Mouse (Mus musculus) MEL (cell line): ENCODE data around the gene Rom1. TPM values are rescaled to one million over a fixed set of nuclear protein-coding genes. Genes with fewer than 3 reads are reported as not detected.
A peak's percentile ranks its signal among the peaks of the same experiment; 100 is the strongest.

Experiments
- DNase-seq: peaks from one replicate; pipeline ENCODE4 v3.0.0; 2011; ENCODE audit warnings: low read depth, low spot score
- H3K27ac ChIP-seq: 2 replicates; pipeline ENCODE4 v1.5.1; 2012; ENCODE audit warnings: low read depth, mild to moderate bottlenecking, control low read depth, low read length, moderate library complexity; ENCODE audit not compliant: control insufficient read depth
- H3K27me3 ChIP-seq, 2 experiments: fragments of 150-350 bp in 1 of 2; sonication (generic) in 1 of 2; 2 replicates each; pipeline ENCODE4 v1.6.1; 2012; ENCODE audit warnings: low read length in 2 of 2, mild to moderate bottlenecking in 2 of 2, improper control_type of control experiment in 1 of 2, moderate library complexity in 1 of 2; ENCODE audit not compliant: insufficient read depth in 2 of 2, control insufficient read depth in 1 of 2
- H3K36me3 ChIP-seq, 2 experiments: 2 replicates each; pipeline ENCODE4 v1.6.1; 2012 to 2014; ENCODE audit warnings: low read length in 2 of 2, improper control_type of control experiment in 1 of 2, inconsistent platforms in 1 of 2, mild to moderate bottlenecking in 1 of 2; ENCODE audit not compliant: insufficient read depth in 2 of 2, control insufficient read depth in 1 of 2
- H3K4me1 ChIP-seq, 2 experiments: fragments of 150-350 bp in 1 of 2; sonication (generic) in 1 of 2; 2 replicates each; pipeline ENCODE4 v1.6.1; 2012; ENCODE audit warnings: low read length in 2 of 2, improper control_type of control experiment in 1 of 2, mild to moderate bottlenecking in 1 of 2; ENCODE audit not compliant: insufficient read depth in 2 of 2, control insufficient read depth in 1 of 2
- H3K4me3 ChIP-seq, 2 experiments: fragments of 150-350 bp in 1 of 2; sonication (generic) in 1 of 2; 2 replicates each; pipeline ENCODE4 v1.5.1; 2012; ENCODE audit warnings: low read depth in 2 of 2, low read length in 2 of 2, mild to moderate bottlenecking in 2 of 2, moderate library complexity in 2 of 2, control low read depth in 1 of 2, improper control_type of control experiment in 1 of 2; ENCODE audit not compliant: control insufficient read depth in 1 of 2, insufficient read depth in 1 of 2
- H3K79me2 ChIP-seq: 2 replicates; pipeline ENCODE4 v1.6.1; 2012; ENCODE audit warnings: mild to moderate bottlenecking, low read length, moderate library complexity; ENCODE audit not compliant: control insufficient read depth, poor library complexity, insufficient read depth
- H3K9ac ChIP-seq: 2 replicates; pipeline ENCODE4 v1.6.1; 2012; ENCODE audit warnings: low read depth, mild to moderate bottlenecking, control low read depth, low read length, moderate library complexity; ENCODE audit not compliant: control insufficient read depth, poor library complexity, severe bottlenecking
- H3K9me3 ChIP-seq: fragments of 150-350 bp; sonication (generic); replicated peaks from 2 replicates; pipeline ENCODE4 v1.6.1; 2012; ENCODE audit warnings: mild to moderate bottlenecking, low read length, improper control_type of control experiment, moderate library complexity; ENCODE audit not compliant: insufficient read depth
- BHLHE40 ChIP-seq: IDR thresholded peaks from 2 replicates; pipeline ENCODE4 v1.6.1; 2012; ENCODE audit warnings: low read depth, mild to moderate bottlenecking, inconsistent platforms, low read length, improper control_type of control experiment, borderline replicate concordance
- CHD1 ChIP-seq: IDR thresholded peaks from 2 replicates; pipeline ENCODE4 v1.6.1; 2012; ENCODE audit warnings: low read depth, mild to moderate bottlenecking, inconsistent platforms, low read length, improper control_type of control experiment
- CHD2 ChIP-seq: IDR thresholded peaks from 2 replicates; pipeline ENCODE4 v1.6.1; 2011; ENCODE audit warnings: low read length, improper control_type of control experiment
- ELF1 ChIP-seq: IDR thresholded peaks from 2 replicates; pipeline ENCODE4 v1.6.1; 2014; ENCODE audit warnings: low read depth, mild to moderate bottlenecking, inconsistent platforms, low read length, improper control_type of control experiment, moderate library complexity
- EP300 ChIP-seq, 2 experiments: IDR thresholded peaks; 2 replicates each; pipeline ENCODE4 v1.6.1; 2011; ENCODE audit warnings: improper control_type of control experiment in 2 of 2, low read length in 2 of 2, low read depth in 1 of 2, mild to moderate bottlenecking in 1 of 2
- ETS1 ChIP-seq: IDR thresholded peaks from 2 replicates; pipeline ENCODE4 v1.6.1; 2012; ENCODE audit warnings: low read depth, mild to moderate bottlenecking, inconsistent platforms, low read length, improper control_type of control experiment, moderate library complexity
- GABPA ChIP-seq: IDR thresholded peaks from 2 replicates; pipeline ENCODE4 v1.6.1; 2012; ENCODE audit warnings: low read depth, mild to moderate bottlenecking, inconsistent platforms, low read length, improper control_type of control experiment, moderate library complexity
- GATA1 ChIP-seq: IDR thresholded peaks from 2 replicates; pipeline ENCODE4 v1.6.1; 2011; ENCODE audit warnings: low read depth, low read length, improper control_type of control experiment
- KAT2A ChIP-seq: conservative IDR thresholded peaks from 2 replicates; pipeline ENCODE4 v1.6.1; 2012; ENCODE audit warnings: low read depth, low read length, improper control_type of control experiment, inconsistent platforms
- MAFK ChIP-seq: IDR thresholded peaks from 2 replicates; pipeline ENCODE4 v1.6.1; 2011; ENCODE audit warnings: low read depth, mild to moderate bottlenecking, low read length, improper control_type of control experiment, borderline replicate concordance
- MAX ChIP-seq: IDR thresholded peaks from 2 replicates; pipeline ENCODE4 v1.6.1; 2011; ENCODE audit warnings: low read length, improper control_type of control experiment
- MEF2A ChIP-seq: IDR thresholded peaks from 2 replicates; pipeline ENCODE4 v1.6.1; 2014; ENCODE audit warnings: low read depth, mild to moderate bottlenecking, inconsistent platforms, low read length, improper control_type of control experiment; ENCODE audit not compliant: poor library complexity, insufficient replicate concordance, severe bottlenecking; ENCODE audit errors: extremely low read depth
- MYB ChIP-seq: IDR thresholded peaks from 2 replicates; pipeline ENCODE4 v1.6.1; 2011; ENCODE audit warnings: mild to moderate bottlenecking, low read depth, low read length, improper control_type of control experiment
- MYC ChIP-seq: IDR thresholded peaks from 2 replicates; pipeline ENCODE4 v1.6.1; 2011; ENCODE audit warnings: low read depth, mild to moderate bottlenecking, low read length, improper control_type of control experiment, moderate library complexity
- NELFE ChIP-seq: IDR thresholded peaks from 2 replicates; pipeline ENCODE4 v1.6.1; 2011; ENCODE audit warnings: low read depth, low read length, improper control_type of control experiment
- NRF1 ChIP-seq: IDR thresholded peaks from 2 replicates; pipeline ENCODE4 v1.6.1; 2014; ENCODE audit warnings: low read depth, mild to moderate bottlenecking, inconsistent platforms, low read length, improper control_type of control experiment, moderate library complexity; ENCODE audit not compliant: poor library complexity, insufficient read depth, severe bottlenecking
- POLR2AphosphoS2 ChIP-seq: IDR thresholded peaks from 2 replicates; pipeline ENCODE4 v1.6.1; 2011; ENCODE audit warnings: low read length, improper control_type of control experiment
- RAD21 ChIP-seq: IDR thresholded peaks from 2 replicates; pipeline ENCODE4 v1.6.1; 2011; ENCODE audit warnings: mild to moderate bottlenecking, low read depth, low read length, improper control_type of control experiment
- RCOR1 ChIP-seq: IDR thresholded peaks from 2 replicates; pipeline ENCODE4 v1.6.1; 2012; ENCODE audit warnings: low read depth, mild to moderate bottlenecking, inconsistent platforms, low read length, improper control_type of control experiment
- SIN3A ChIP-seq: IDR thresholded peaks from 2 replicates; pipeline ENCODE4 v1.6.1; 2012; ENCODE audit warnings: low read length, improper control_type of control experiment, inconsistent platforms
- TAL1 ChIP-seq: IDR thresholded peaks from 2 replicates; pipeline ENCODE4 v1.6.1; 2012; ENCODE audit warnings: mild to moderate bottlenecking, inconsistent platforms, low read length, moderate library complexity, mixed read lengths
- ZMIZ1 ChIP-seq: IDR thresholded peaks from 2 replicates; pipeline ENCODE4 v1.6.1; 2012; ENCODE audit warnings: low read depth, mild to moderate bottlenecking, inconsistent platforms, low read length, improper control_type of control experiment, moderate library complexity
- ZNF384 ChIP-seq: IDR thresholded peaks from 2 replicates; pipeline ENCODE4 v1.6.1; 2012; ENCODE audit warnings: low read depth, mild to moderate bottlenecking, inconsistent platforms, low read length, improper control_type of control experiment
- polyA plus RNA-seq, 2 experiments: library from polyadenylated mRNA; stranded (reverse) in 1 of 2; unstranded in 1 of 2; fragments of >175 nt in 1 of 2; fragments of >200 nt in 1 of 2; gene quantifications; 2 replicates each; pipeline versions ENCODE4 v1.2.1 to v1.2.4; 2012; ENCODE audit warnings: low replicate concordance in 2 of 2, low read depth in 1 of 2; ENCODE audit not compliant: insufficient read length in 2 of 2, insufficient read depth in 1 of 2, missing spikeins in 1 of 2
- total RNA-seq: library from RNA; depleted of rRNA; stranded (reverse); fragments of 300-350 nt; gene quantifications from 2 replicates; pipeline ENCODE4 v1.2.3, GENCODE M21; 2012

The Rom1 gene
- total and polyA plus RNA-seq, 3 experiments = 3.1 to 4.1 TPM; not detected in 1

- Histone ChIP-seq H3K9ac (no peak within 1 kb of the TSS), H3K27ac (no peak within 1 kb of the TSS), H3K79me2 (peaks cover 14% of the 10 kb centered on the region), H3K4me3 (no peak within 1 kb of the TSS)
- no peak for TF ChIP-seq EP300 (IDR thresholded peaks at IDR 0.05; ENCODE audit: low read depth in 1 of 2, low read length in 2 of 2)
- TF ChIP-seq ELF1 = no peak
- no peak for TF ChIP-seq ETS1
- TF ChIP-seq, all 39 proteins: peak for 0
- Histone ChIP-seq H3K4me1 (peaks cover 0 to 10% of the 10 kb centered on the region in 2 experiments; a peak in 1 of 4 replicates), H3K36me3 (peaks cover 0 to 18% of the 10 kb centered on the region in 2 experiments; a peak in 2 of 4 replicates), H3K9me3 (no peaks in the 10 kb centered on the region), H3K27me3 (no peaks in the 10 kb centered on the region)
- DNase-seq = no peak
Observed at GRCm38 (mm10) chr19:8883616-8884015, 45.5 kb downstream of the Rom1 start, which contains the start of the genes Lbhd1 and Gm49403. Lbhd1 (plus strand) TSS chr19:8883732. Gm49403 (plus strand) TSS chr19:8883930.

GRCm38 (mm10) chr19:8881034-8881392 is 48.1 kb downstream of the Rom1 start:
- Histone ChIP-seq H3K4me1 (0 out of 4 replicates have a peak, but pooled peaks cover 0 to 2% of the 10 kb centered on the region in 2 experiments), H3K79me2 (peaks cover 7% of the 10 kb centered on the region), H3K9ac (peak overlapping the region; percentile 77), H3K36me3 (peaks cover 0 to 6% of the 10 kb centered on the region in 2 experiments; a peak in 3 of 4 replicates), H3K27me3 (no peaks in the 10 kb centered on the region), H3K9me3 (no peaks in the 10 kb centered on the region), H3K27ac (0 out of 2 replicates have a peak overlapping the region, but pooled peaks have one; percentile 3), H3K4me3 (peak overlapping the region; percentile 62 to 82)
- TF ChIP-seq BHLHE40 (no peak), GATA1 (no peak), MYC (no peak), MYB (no peak), ZNF384 (0 out of 2 replicates have a peak, but pooled peaks have one; percentile 4), RAD21 (no peak), POLR2AphosphoS2 (no peak)
- no peak for DNase-seq

GRCm38 (mm10) chr19:8880311-8881033 is 48.7 kb downstream of the Rom1 start, which contains the start of gene Uqcc3:
Uqcc3 (minus strand) TSS chr19:8880923.
- Histone ChIP-seq H3K27ac (peak within 1 kb of the TSS; percentile 51), H3K79me2 (peaks cover 7% of the 10 kb centered on the region), H3K9ac (peak within 1 kb of the TSS; percentile 79), H3K27me3 (no peaks in the 10 kb centered on the region), H3K36me3 (peaks cover 0 to 6% of the 10 kb centered on the region in 2 experiments), H3K9me3 (no peaks in the 10 kb centered on the region), H3K4me1 (0 out of 4 replicates have a peak, but pooled peaks cover 0 to 2% of the 10 kb centered on the region in 2 experiments), H3K4me3 (peak within 1 kb of the TSS; percentile 77 to 82)
- DNase-seq = peak; percentile 95
- TF ChIP-seq GATA1 = no peak
- TF ChIP-seq EP300 (IDR thresholded peaks at IDR 0.05; ENCODE audit: low read depth in 1 of 2, low read length in 2 of 2) = no peak; a peak in 2 of 4 replicates
- TF ChIP-seq GABPA = peak; percentile 70; the same call in 1 of the 2 replicates
- peak; percentile 49; the same call in 1 of the 2 replicates for TF ChIP-seq MEF2A
- peak; percentile 96 for TF ChIP-seq ZNF384
- peak; percentile 66; the same call in 1 of the 2 replicates for TF ChIP-seq KAT2A
- TF ChIP-seq ELF1 = peak; percentile 71
- no peak for TF ChIP-seq TAL1
- peak; percentile 79; the same call in 1 of the 2 replicates for TF ChIP-seq ZMIZ1
- no peak for TF ChIP-seq CHD2
- peak; percentile 89 for TF ChIP-seq NELFE
- TF ChIP-seq NRF1 = peak; percentile 43; the same call in 1 of the 2 replicates
- peak; percentile 100 for TF ChIP-seq SIN3A
- TF ChIP-seq ETS1 = peak; percentile 81
- TF ChIP-seq RCOR1 = peak; percentile 14; the same call in 1 of the 2 replicates
- no peak for TF ChIP-seq RAD21
- TF ChIP-seq MAFK = no peak; the same call in 1 of the 2 replicates
- TF ChIP-seq CHD1 = peak; percentile 50; the same call in 1 of the 2 replicates
- TF ChIP-seq MAX = peak; percentile 99
